In the genomic region with DNA sequence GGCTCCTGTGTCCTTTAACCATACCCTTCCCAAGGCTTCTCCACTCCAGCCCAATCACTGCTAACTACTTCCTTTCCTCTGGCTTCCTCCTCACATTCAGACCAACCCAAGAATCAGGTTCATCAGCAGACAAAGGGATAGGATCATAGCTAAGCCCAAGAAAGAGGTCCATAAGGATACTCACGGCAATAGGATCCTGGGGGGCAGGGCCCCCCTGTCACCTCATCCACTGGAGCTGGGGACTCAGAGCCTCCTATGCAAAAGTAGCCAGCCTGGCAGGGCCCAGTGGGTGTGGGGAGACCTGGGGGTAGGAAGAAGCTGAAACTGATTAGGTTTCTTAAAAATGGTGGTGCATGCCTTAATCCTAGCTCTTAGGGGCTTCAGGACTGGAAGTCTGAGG, we compare ENCODE assay signal across 21 mouse cellular contexts. TPM values are rescaled to one million over a fixed set of nuclear protein-coding genes. Genes with fewer than 3 reads are reported as not detected.
"Had no signal": no experiment of that assay in that cellular context is flagged by ENCODE, and none has a peak within 500 bp of the region (broad histone marks: within the 10 kb centered on the region; RNA-seq: fewer than 3 reads in every experiment).

No protein-coding gene starts in this region.

- H3K36me3 ChIP-seq: neural tube, embryonic 12.5 days; neural tube, embryonic 13.5 days; neural tube, embryonic 15.5 days; stomach, embryonic 15.5 days had no signal

- H3K4me3 ChIP-seq: neural tube, embryonic 12.5 days; neural tube, embryonic 13.5 days; neural tube, embryonic 15.5 days; stomach, embryonic 15.5 days had no signal

- H3K4me1 ChIP-seq: neural tube, embryonic 12.5 days; neural tube, embryonic 13.5 days; neural tube, embryonic 15.5 days; stomach, embryonic 15.5 days had no signal

- DNase-seq: retina, postnatal 1 day; right cerebral cortex, adult 18-20 months; right cerebral cortex, postnatal 14 days; right cerebral cortex, postnatal 25 days; right cerebral cortex, postnatal 4 days; spleen, adult 18-20 months; thymus, adult 18-20 months; thymus, adult 2 months; thymus, postnatal 14 days; thymus, postnatal 25 days; thymus, postnatal 36 days; thymus, postnatal 4 days had no signal

- H3K27ac ChIP-seq: neural tube, embryonic 12.5 days; neural tube, embryonic 13.5 days; neural tube, embryonic 15.5 days; stomach, embryonic 15.5 days had no signal

- H3K27me3 ChIP-seq: neural tube, embryonic 12.5 days; neural tube, embryonic 13.5 days; neural tube, embryonic 15.5 days; stomach, embryonic 15.5 days had no signal

- H3K4me2 ChIP-seq: neural tube, embryonic 12.5 days; neural tube, embryonic 13.5 days; neural tube, embryonic 15.5 days; stomach, embryonic 15.5 days had no signal

- H3K9me3 ChIP-seq: neural tube, embryonic 12.5 days; neural tube, embryonic 13.5 days; neural tube, embryonic 15.5 days; stomach, embryonic 15.5 days had no signal

- H3K9ac ChIP-seq: neural tube, embryonic 12.5 days; neural tube, embryonic 13.5 days; neural tube, embryonic 15.5 days; stomach, embryonic 15.5 days had no signal

RNA-seq across cellular contexts. Expression of gene Gm9195, which starts 17.1 kb away (rescaled TPM):
- total RNA-seq: neutrophil, adult 5-6 weeks had no signal
- polyA plus RNA-seq: neural tube, embryonic 11.5 days; neural tube, embryonic 12.5 days; neural tube, embryonic 13.5 days; neural tube, embryonic 14.5 days; neural tube, embryonic 15.5 days; spleen, adult 2 months; stomach, embryonic 15.5 days; stomach, embryonic 16.5 days had no signal
